Comparison of ENCODE assay signal across 12 mouse cellular contexts in genomic region chr10:43689914-43690316, GRCm38 (mm10).
DNase-seq lines count a peak whose midpoint lies in the region; ATAC-seq and TF ChIP-seq lines count a peak whose summit lies in the region.
"Had no signal": no experiment of that assay in that cellular context is flagged by ENCODE, and none has a peak within 500 bp of the region (broad histone marks: within the 10 kb centered on the region; RNA-seq: fewer than 3 reads in every experiment).

No protein-coding gene starts in this region.

- no peaks in the 10 kb centered on the region for H3K9me3 ChIP-seq in heart, embryonic 16.5 days (replicated peaks; ENCODE audit: control insufficient read depth, low read length)
- H3K9me3 ChIP-seq in intestine, postnatal 0 days (ENCODE audit: control insufficient read depth) = no peaks in the 10 kb centered on the region
- H3K9me3 ChIP-seq: liver, embryonic 15.5 days; midbrain, embryonic 13.5 days; neural tube, embryonic 13.5 days had no signal

- WGBS in heart, embryonic 16.5 days = 40% methylated on average over 8 of the region's 8 CpGs
- WGBS in intestine, postnatal 0 days = 27% methylated on average over 8 of the region's 8 CpGs

- H3K27ac ChIP-seq in heart, embryonic 16.5 days (ENCODE audit: low read length) = no peak overlapping the region
- H3K27ac ChIP-seq in intestine, postnatal 0 days (ENCODE audit: low read depth, low read length) = no peak overlapping the region
- H3K27ac ChIP-seq: liver, embryonic 15.5 days; midbrain, embryonic 13.5 days; neural tube, embryonic 13.5 days had no signal

- no peak for DNase-seq in heart, adult 8-10 months (ENCODE audit: low spot score)
- DNase-seq in 3T3-L1 (ENCODE audit: low read depth, low spot score) = peak; percentile 81
- peak; percentile 22 for DNase-seq in Muller cell, postnatal 12 days (ENCODE audit: inconsistent ontology term)
- DNase-seq in urinary bladder, postnatal 4 days (ENCODE audit: low spot score in 2 of 2) = no peak
- no peak for DNase-seq in left cerebral cortex, adult 18-20 months (ENCODE audit: low spot score in 2 of 2)
- DNase-seq: kidney, postnatal 25 days had no signal

- no peak for TF ChIP-seq CTCF in intestine, postnatal 0 days (IDR thresholded peaks at IDR 0.05; ENCODE audit: low read depth)

- H3K4me3 ChIP-seq in heart, embryonic 16.5 days (ENCODE audit: low read length) = no peak overlapping the region; the same call in 1 of the 2 replicates
- no peak overlapping the region for H3K4me3 ChIP-seq in intestine, postnatal 0 days (ENCODE audit: low read depth, low read length)
- H3K4me3 ChIP-seq: liver, embryonic 15.5 days; midbrain, embryonic 13.5 days; neural tube, embryonic 13.5 days had no signal

- H3K36me3 ChIP-seq in heart, embryonic 16.5 days (ENCODE audit: control insufficient read depth, insufficient read depth) = no peaks in the 10 kb centered on the region
- no peaks in the 10 kb centered on the region for H3K36me3 ChIP-seq in intestine, postnatal 0 days (ENCODE audit: control insufficient read depth, insufficient read depth)
- H3K36me3 ChIP-seq: liver, embryonic 15.5 days; midbrain, embryonic 13.5 days; neural tube, embryonic 13.5 days had no signal

- peak overlapping the region; percentile 41 for H3K4me2 ChIP-seq in heart, embryonic 16.5 days (ENCODE audit: low read depth, low read length)
- peak overlapping the region; percentile 41 for H3K4me2 ChIP-seq in intestine, postnatal 0 days (replicated peaks; ENCODE audit: low read depth)
- H3K4me2 ChIP-seq: liver, embryonic 15.5 days; midbrain, embryonic 13.5 days; neural tube, embryonic 13.5 days had no signal

- no peaks in the 10 kb centered on the region for H3K27me3 ChIP-seq in heart, embryonic 16.5 days (ENCODE audit: control insufficient read depth, insufficient read depth, low read length)
- no peaks in the 10 kb centered on the region for H3K27me3 ChIP-seq in intestine, postnatal 0 days (replicated peaks; ENCODE audit: control insufficient read depth, insufficient read depth, low read length)
- H3K27me3 ChIP-seq: midbrain, embryonic 13.5 days; neural tube, embryonic 13.5 days had no signal

- no peak overlapping the region for H3K9ac ChIP-seq in heart, embryonic 16.5 days (ENCODE audit: low read length)
- H3K9ac ChIP-seq in intestine, postnatal 0 days (ENCODE audit: low read depth, low read length) = no peak overlapping the region
- H3K9ac ChIP-seq: liver, embryonic 15.5 days; midbrain, embryonic 13.5 days; neural tube, embryonic 13.5 days had no signal

- peaks cover 18% of the 10 kb centered on the region for H3K4me1 ChIP-seq in heart, embryonic 16.5 days (ENCODE audit: control insufficient read depth, insufficient read depth, low read length)
- no peaks in the 10 kb centered on the region; the same call in 1 of the 2 replicates for H3K4me1 ChIP-seq in intestine, postnatal 0 days (replicated peaks; ENCODE audit: control insufficient read depth, insufficient read depth, low read length)
- H3K4me1 ChIP-seq: neural tube, embryonic 13.5 days had no signal

- ATAC-seq in heart, embryonic 16.5 days (replicated peaks; ENCODE audit: extremely low read depth, insufficient read depth, low FRiP score) = no peak
- ATAC-seq in intestine, postnatal 0 days = no peak
- ATAC-seq: forebrain, embryonic 16.5 days; midbrain, embryonic 13.5 days had no signal

Comparison
In these comparisons a context has a peak if more than half of its experiments do, and no peak if none do; other contexts are left out.
1. DNase-seq: peak in 3T3-L1 (single experiment) and Muller cell, postnatal 12 days (single experiment); none in heart, adult 8-10 months (single experiment), urinary bladder, postnatal 4 days (0 of 2) and left cerebral cortex, adult 18-20 months (0 of 2).